ENCODE assay signal across 8 mouse cellular contexts in genomic region chr17:56467456-56467884, GRCm38 (mm10). TPM values are rescaled to one million over a fixed set of nuclear protein-coding genes. Genes with fewer than 3 reads are reported as not detected.
A peak's percentile ranks its signal among the peaks of the same experiment; 100 is the strongest.
DNase-seq lines count a peak whose midpoint lies in the region; ATAC-seq and TF ChIP-seq lines count a peak whose summit lies in the region.
"Had no signal": no experiment of that assay in that cellular context is flagged by ENCODE, and none has a peak within 500 bp of the region (broad histone marks: within the 10 kb centered on the region; RNA-seq: fewer than 3 reads in every experiment).

No protein-coding gene starts in this region.

- no peak overlapping the region for H3K9ac ChIP-seq in embryonic facial prominence, embryonic 15.5 days
- H3K9ac ChIP-seq in hindbrain, postnatal 0 days (replicated peaks; ENCODE audit: low read length), result 0 out of 2 replicates have a peak overlapping the region, but pooled peaks have one; percentile 1

- DNase-seq in layer of hippocampus, adult 11-12 months (ENCODE audit: low spot score), result peak; percentile 61
- DNase-seq in layer of hippocampus, postnatal 25 days (ENCODE audit: extremely low spot score in 1 of 2, low spot score in 1 of 2), result no peak
- peak; percentile 95 for DNase-seq in hindbrain, postnatal 0 days (ENCODE audit: low spot score)
- peak; percentile 54 to 72 for DNase-seq in lung, adult 18-20 months
- peak; percentile 53 to 65 for DNase-seq in right cerebral cortex, adult 2 months (ENCODE audit: low spot score in 2 of 2)
- DNase-seq in thymus, postnatal 25 days, result no peak

- H3K36me3 ChIP-seq in embryonic facial prominence, embryonic 15.5 days, result no peaks in the 10 kb centered on the region
- H3K36me3 ChIP-seq in hindbrain, postnatal 0 days (ENCODE audit: insufficient read depth, low read length), result no peaks in the 10 kb centered on the region

- peaks cover 88% of the 10 kb centered on the region for H3K4me1 ChIP-seq in embryonic facial prominence, embryonic 15.5 days
- H3K4me1 ChIP-seq in hindbrain, postnatal 0 days (ENCODE audit: insufficient read depth, low read length), result peaks cover 51% of the 10 kb centered on the region

- peak overlapping the region; percentile 85 for H3K27ac ChIP-seq in embryonic facial prominence, embryonic 15.5 days (replicated peaks)
- peak overlapping the region; percentile 62 for H3K27ac ChIP-seq in hindbrain, postnatal 0 days

- H3K4me3 ChIP-seq in embryonic facial prominence, embryonic 15.5 days (replicated peaks), result peak overlapping the region; percentile 11; the same call in 1 of the 2 replicates
- H3K4me3 ChIP-seq in hindbrain, postnatal 0 days (ENCODE audit: low read length), result no peak overlapping the region

- TF ChIP-seq CTCF in hindbrain, postnatal 0 days (IDR thresholded peaks at IDR 0.05; ENCODE audit: low read depth), result no peak

- 30% methylated on average over 7 of the region's 7 CpGs for WGBS in embryonic facial prominence, embryonic 15.5 days
- 14% methylated on average over 7 of the region's 7 CpGs for WGBS in hindbrain, postnatal 0 days

- peak; percentile 39 for ATAC-seq in embryonic facial prominence, embryonic 15.5 days (ENCODE audit: insufficient number of reproducible peaks, low FRiP score, low TSS enrichment, low read depth)
- peak; percentile 81 for ATAC-seq in hindbrain, postnatal 0 days

- H3K9me3 ChIP-seq in embryonic facial prominence, embryonic 15.5 days (replicated peaks), result no peaks in the 10 kb centered on the region
- no peaks in the 10 kb centered on the region for H3K9me3 ChIP-seq in hindbrain, postnatal 0 days (ENCODE audit: low read length)

- H3K4me2 ChIP-seq in embryonic facial prominence, embryonic 15.5 days (replicated peaks), result peak overlapping the region; percentile 36
- H3K4me2 ChIP-seq in hindbrain, postnatal 0 days (ENCODE audit: low read depth, low read length), result peak overlapping the region; percentile 37

- peaks cover 8% of the 10 kb centered on the region; the same call in 1 of the 2 replicates for H3K27me3 ChIP-seq in embryonic facial prominence, embryonic 15.5 days
- no peaks in the 10 kb centered on the region for H3K27me3 ChIP-seq in hindbrain, postnatal 0 days (ENCODE audit: insufficient read depth, low read length)

RNA-seq across cellular contexts. Expression of gene Ptprs, which starts 8.8 kb away (rescaled TPM):
- total RNA-seq in layer of hippocampus, postnatal 25 days (2021), result 100 to 1,000 TPM; 658 to 741 TPM
- polyA plus RNA-seq in embryonic facial prominence, embryonic 15.5 days (2015; fragmentation: Nextera tagmentation; extraction: Ambion mirVana), result 116 and 118 TPM in 2 replicates
- total RNA-seq in hindbrain, postnatal 0 days (2014; rRNA removed), result 869 and 913 TPM in 2 replicates
- polyA plus RNA-seq in hindbrain, postnatal 0 days (2015; fragmentation: Nextera tagmentation; extraction: Ambion mirVana), result 196 and 198 TPM in 2 replicates

RNA-seq across cellular contexts. Expression of gene Znrf4, which starts 44.8 kb away (rescaled TPM):
- total RNA-seq in layer of hippocampus, postnatal 25 days (2021), result not detected
- polyA plus RNA-seq in embryonic facial prominence, embryonic 15.5 days (2015; fragmentation: Nextera tagmentation; extraction: Ambion mirVana), result not detected in 2 replicates
- total RNA-seq in hindbrain, postnatal 0 days (2014; rRNA removed), result not detected in 2 replicates
- not detected in 2 replicates for polyA plus RNA-seq in hindbrain, postnatal 0 days (2015; fragmentation: Nextera tagmentation; extraction: Ambion mirVana)
- total RNA-seq: left cerebral cortex, adult 8-10 months had no signal

Comparison
In these comparisons a context has a peak if more than half of its experiments do, and no peak if none do; other contexts are left out.
1. DNase-seq: peak in layer of hippocampus, adult 11-12 months (single experiment), hindbrain, postnatal 0 days (single experiment), lung, adult 18-20 months (2 of 2) and right cerebral cortex, adult 2 months (2 of 2); none in layer of hippocampus, postnatal 25 days (0 of 2) and thymus, postnatal 25 days (single experiment).